In the genomic region with DNA sequence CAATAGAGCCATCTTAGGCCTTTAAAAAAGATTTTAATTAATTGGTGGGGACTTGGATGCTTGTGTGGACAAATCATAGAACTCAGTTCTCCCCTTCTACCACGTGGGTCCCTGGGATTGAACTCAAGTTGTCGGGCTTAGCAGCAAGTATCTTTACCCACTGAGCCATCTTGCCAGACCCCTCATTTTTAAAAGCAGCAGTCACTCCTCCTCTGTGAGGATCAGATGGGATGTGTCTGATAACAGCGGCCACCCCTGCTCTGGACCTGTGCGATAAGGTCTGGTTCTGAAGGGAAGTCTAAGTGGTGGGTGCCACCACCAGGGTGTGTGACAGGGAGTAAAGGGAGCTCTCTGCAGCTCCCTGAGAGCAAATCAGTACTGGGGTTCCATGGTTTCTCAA, we compare ENCODE assay signal across 33 mouse cellular contexts. TPM values are rescaled to one million over a fixed set of nuclear protein-coding genes. Genes with fewer than 3 reads are reported as not detected.
DNase-seq lines count a peak whose midpoint lies in the region; ATAC-seq and TF ChIP-seq lines count a peak whose summit lies in the region.
"Had no signal": no experiment of that assay in that cellular context is flagged by ENCODE, and none has a peak within 500 bp of the region (broad histone marks: within the 10 kb centered on the region; RNA-seq: fewer than 3 reads in every experiment).

No protein-coding gene starts in this region.

- no peak overlapping the region for H3K4me3 ChIP-seq in MEL (ENCODE audit: control insufficient read depth in 1 of 2, insufficient read depth in 1 of 2, low read depth in 2 of 2, low read length in 2 of 2)
- H3K4me3 ChIP-seq in liver, embryonic 12.5 days: no peak overlapping the region
- H3K4me3 ChIP-seq in intestine, postnatal 0 days (ENCODE audit: low read depth, low read length): no peak overlapping the region
- no peak overlapping the region for H3K4me3 ChIP-seq in thymus, adult 2 months (ENCODE audit: control insufficient read depth, insufficient read depth, low read length)
- H3K4me3 ChIP-seq: embryonic facial prominence, embryonic 12.5 days; hindbrain, embryonic 12.5 days; intestine, embryonic 15.5 days; limb, embryonic 10.5 days; limb, embryonic 15.5 days; lung, embryonic 15.5 days; megakaryocyte, embryonic 14.5 days; midbrain, embryonic 15.5 days; neural tube, embryonic 15.5 days; stomach, embryonic 15.5 days had no signal

- peaks cover 0 to 34% of the 10 kb centered on the region in 2 experiments; a peak in 2 of 4 replicates for H3K36me3 ChIP-seq in MEL (ENCODE audit: control insufficient read depth in 1 of 2, insufficient read depth in 2 of 2, low read length in 2 of 2)
- H3K36me3 ChIP-seq in liver, embryonic 12.5 days: no peaks in the 10 kb centered on the region
- H3K36me3 ChIP-seq in intestine, postnatal 0 days (ENCODE audit: control insufficient read depth, insufficient read depth): no peaks in the 10 kb centered on the region
- no peaks in the 10 kb centered on the region for H3K36me3 ChIP-seq in thymus, adult 2 months (ENCODE audit: control insufficient read depth, insufficient read depth, low read length)
- H3K36me3 ChIP-seq: G1E; hindbrain, embryonic 12.5 days; intestine, embryonic 15.5 days; limb, embryonic 10.5 days; limb, embryonic 15.5 days; lung, embryonic 15.5 days; stomach, embryonic 15.5 days had no signal

- H3K79me2 ChIP-seq in MEL (ENCODE audit: control insufficient read depth, insufficient read depth, low read length, poor library complexity): no peaks in the 10 kb centered on the region

- H3K27me3 ChIP-seq in MEL (ENCODE audit: control insufficient read depth in 1 of 2, insufficient read depth in 2 of 2, low read length in 2 of 2): no peaks in the 10 kb centered on the region
- H3K27me3 ChIP-seq in liver, embryonic 12.5 days (replicated peaks): peaks cover 18% of the 10 kb centered on the region; the same call in 1 of the 2 replicates
- no peaks in the 10 kb centered on the region for H3K27me3 ChIP-seq in intestine, postnatal 0 days (replicated peaks; ENCODE audit: control insufficient read depth, insufficient read depth, low read length)
- no peaks in the 10 kb centered on the region for H3K27me3 ChIP-seq in thymus, adult 2 months (ENCODE audit: control insufficient read depth, insufficient read depth, low read length)
- H3K27me3 ChIP-seq: embryonic facial prominence, embryonic 12.5 days; hindbrain, embryonic 12.5 days; intestine, embryonic 15.5 days; limb, embryonic 15.5 days; lung, embryonic 15.5 days; midbrain, embryonic 15.5 days; neural tube, embryonic 15.5 days; stomach, embryonic 15.5 days had no signal

- TF ChIP-seq RAD21 in MEL (IDR thresholded peaks at IDR 0.05; ENCODE audit: low read depth, low read length): no peak

- peak; percentile 71 for DNase-seq in MEL (ENCODE audit: low read depth, low spot score)
- peak; percentile 31 for DNase-seq in c-Kit-positive CD71-positive TER-119-positive erythroid progenitor cells, embryonic 14.5 days (ENCODE audit: low spot score)
- DNase-seq in frontal cortex, postnatal 10 days (ENCODE audit: low spot score in 2 of 2): no peak
- DNase-seq in thymus, adult 2 months: no peak
- DNase-seq: cerebellum, adult 8-10 months; cerebellum, postnatal 25 days; embryo, embryonic 11 days; forebrain, postnatal 0 days; gastrocnemius, postnatal 36 days; heart, adult 18-20 months; heart, postnatal 36 days; kidney, adult 9 months; kidney, postnatal 10 days; layer of hippocampus, postnatal 36 days; retina, postnatal 1 day; right cerebral cortex, postnatal 25 days; thymus, postnatal 14 days had no signal

- TF ChIP-seq CTCF in MEL (IDR thresholded peaks at IDR 0.05 in 2 of 3, conservative IDR thresholded peaks at IDR 0.05 in 1 of 3; ENCODE audit: control insufficient read depth in 1 of 3, insufficient read depth in 1 of 3, low read depth in 2 of 3, low read length in 3 of 3, poor library complexity in 1 of 3, severe bottlenecking in 1 of 3): 0 out of 6 replicates have a peak, but pooled peaks of 1 of the 3 experiments have one; percentile 5
- no peak for TF ChIP-seq CTCF in intestine, postnatal 0 days (IDR thresholded peaks at IDR 0.05; ENCODE audit: low read depth)
- no peak for TF ChIP-seq CTCF in thymus, adult 2 months (IDR thresholded peaks at IDR 0.05; ENCODE audit: borderline replicate concordance, control insufficient read depth, extremely low read depth, insufficient read depth, low read length, poor library complexity)

- peaks cover 22 to 41% of the 10 kb centered on the region in 2 experiments for H3K4me1 ChIP-seq in MEL (ENCODE audit: control insufficient read depth in 1 of 2, insufficient read depth in 2 of 2, low read length in 2 of 2)
- peaks cover 35% of the 10 kb centered on the region for H3K4me1 ChIP-seq in liver, embryonic 12.5 days
- H3K4me1 ChIP-seq in intestine, postnatal 0 days (replicated peaks; ENCODE audit: control insufficient read depth, insufficient read depth, low read length): no peaks in the 10 kb centered on the region
- no peaks in the 10 kb centered on the region for H3K4me1 ChIP-seq in thymus, adult 2 months (replicated peaks; ENCODE audit: control insufficient read depth, insufficient read depth, low read length)
- H3K4me1 ChIP-seq: embryonic facial prominence, embryonic 12.5 days; intestine, embryonic 15.5 days; limb, embryonic 15.5 days; midbrain, embryonic 15.5 days had no signal

- H3K4me2 ChIP-seq in liver, embryonic 12.5 days: peak overlapping the region; percentile 1; the same call in 1 of the 2 replicates
- H3K4me2 ChIP-seq in intestine, postnatal 0 days (replicated peaks; ENCODE audit: low read depth): no peak overlapping the region
- H3K4me2 ChIP-seq: embryonic facial prominence, embryonic 12.5 days; heart, embryonic 11.5 days; hindbrain, embryonic 12.5 days; intestine, embryonic 15.5 days; limb, embryonic 15.5 days; lung, embryonic 15.5 days; midbrain, embryonic 15.5 days; neural tube, embryonic 15.5 days; stomach, embryonic 15.5 days had no signal

- TF ChIP-seq EP300 in MEL (IDR thresholded peaks at IDR 0.05; ENCODE audit: low read depth in 1 of 2, low read length in 2 of 2): peak; percentile 79 to 85

- H3K9me3 ChIP-seq in MEL (replicated peaks; ENCODE audit: insufficient read depth, low read length): no peaks in the 10 kb centered on the region
- no peaks in the 10 kb centered on the region for H3K9me3 ChIP-seq in liver, embryonic 12.5 days (replicated peaks)
- H3K9me3 ChIP-seq in intestine, postnatal 0 days (ENCODE audit: control insufficient read depth): no peaks in the 10 kb centered on the region
- H3K9me3 ChIP-seq: embryonic facial prominence, embryonic 12.5 days; G1E; hindbrain, embryonic 12.5 days; intestine, embryonic 15.5 days; limb, embryonic 10.5 days; limb, embryonic 15.5 days; lung, embryonic 15.5 days; megakaryocyte, embryonic 14.5 days; midbrain, embryonic 15.5 days; neural tube, embryonic 15.5 days; stomach, embryonic 15.5 days had no signal

- H3K9ac ChIP-seq in MEL (ENCODE audit: control insufficient read depth, low read depth, low read length, poor library complexity, severe bottlenecking): no peak overlapping the region
- H3K9ac ChIP-seq in liver, embryonic 12.5 days: no peak overlapping the region
- no peak overlapping the region for H3K9ac ChIP-seq in intestine, postnatal 0 days (ENCODE audit: low read depth, low read length)
- H3K9ac ChIP-seq: embryonic facial prominence, embryonic 12.5 days; forebrain, postnatal 0 days; hindbrain, embryonic 12.5 days; intestine, embryonic 15.5 days; limb, embryonic 15.5 days; lung, embryonic 15.5 days; midbrain, embryonic 15.5 days; neural tube, embryonic 15.5 days; stomach, embryonic 15.5 days had no signal

- ATAC-seq in liver, embryonic 12.5 days: peak; percentile 88
- peak; percentile 62 for ATAC-seq in megakaryocyte progenitor cell, adult 5-6 weeks (replicated peaks; ENCODE audit: poor library complexity)
- no peak for ATAC-seq in intestine, postnatal 0 days
- ATAC-seq: forebrain, postnatal 0 days; hindbrain, postnatal 0 days; intestine, embryonic 15.5 days; midbrain, embryonic 15.5 days had no signal

- H3K27ac ChIP-seq in MEL (ENCODE audit: control insufficient read depth, low read depth, low read length): no peak overlapping the region
- no peak overlapping the region for H3K27ac ChIP-seq in liver, embryonic 12.5 days
- no peak overlapping the region for H3K27ac ChIP-seq in intestine, postnatal 0 days (ENCODE audit: low read depth, low read length)
- no peak overlapping the region for H3K27ac ChIP-seq in thymus, adult 2 months (ENCODE audit: control insufficient read depth, insufficient read depth, low read length)
- H3K27ac ChIP-seq: embryonic facial prominence, embryonic 12.5 days; hindbrain, embryonic 12.5 days; hindbrain, postnatal 0 days; intestine, embryonic 15.5 days; limb, embryonic 10.5 days; limb, embryonic 15.5 days; lung, embryonic 15.5 days; midbrain, embryonic 15.5 days; neural tube, embryonic 15.5 days; stomach, embryonic 15.5 days had no signal

- TF ChIP-seq POLR2A in MEL (IDR thresholded peaks at IDR 0.05; ENCODE audit: control insufficient read depth in 1 of 2, insufficient read depth in 1 of 2, low read depth in 1 of 2, low read length in 2 of 2, poor library complexity in 1 of 2): no peak
- TF ChIP-seq POLR2A in thymus, adult 2 months (IDR thresholded peaks at IDR 0.05; ENCODE audit: control insufficient read depth, extremely low read depth, insufficient read depth, low read length, poor library complexity): no peak

- WGBS in liver, embryonic 12.5 days (ENCODE audit: insufficient replicate concordance): 46% methylated on average over 4 of the region's 4 CpGs
- 92% methylated on average over 4 of the region's 4 CpGs for WGBS in intestine, postnatal 0 days
- 93% methylated on average over 4 of the region's 4 CpGs for WGBS in thymus, adult 2 months

RNA-seq across cellular contexts. Expression of a gene that starts 48.1 kb away (rescaled TPM):
- 12.3 and 13.1 TPM in 2 replicates for total RNA-seq in MEL (2012; rRNA removed)
- 10 to 100 TPM in 1 of 2 experiments, not detected in 1; 34.4 TPM for polyA plus RNA-seq in MEL (2012; ENCODE audit: insufficient read depth in 1 of 2, insufficient read length in 2 of 2, low read depth in 1 of 2, low replicate concordance in 2 of 2, missing spikeins in 1 of 2)
- 15.3 and 15.7 TPM in 2 replicates for polyA plus RNA-seq in liver, embryonic 12.5 days (2016; fragmentation: Nextera tagmentation; extraction: Ambion mirVana)
- 26.4 and 26.5 TPM in 2 replicates for total RNA-seq in megakaryocyte progenitor cell, adult 5-6 weeks (2015)
- total RNA-seq in megakaryocyte progenitor cell, adult 5-6 weeks (2017): 11.5 and 14.6 TPM in 2 replicates
- 34.9 and 35.4 TPM in 2 replicates for polyA plus RNA-seq in intestine, postnatal 0 days (2015; fragmentation: Nextera tagmentation; extraction: Ambion mirVana)
- polyA plus RNA-seq in thymus, adult 2 months (2012; rRNA removed): 55.7 and 58.2 TPM in 2 replicates

RNA-seq across cellular contexts. Expression of a gene that starts 48.6 kb away (rescaled TPM):
- total RNA-seq in MEL (2012; rRNA removed): 343 and 401 TPM in 2 replicates
- 100 to 1,000 TPM in 1 of 2 experiments, not detected in 1; 299 TPM for polyA plus RNA-seq in MEL (2012; ENCODE audit: insufficient read depth in 1 of 2, insufficient read length in 2 of 2, low read depth in 1 of 2, low replicate concordance in 2 of 2, missing spikeins in 1 of 2)
- 188 and 195 TPM in 2 replicates for polyA plus RNA-seq in liver, embryonic 12.5 days (2016; fragmentation: Nextera tagmentation; extraction: Ambion mirVana)
- total RNA-seq in megakaryocyte progenitor cell, adult 5-6 weeks (2015): 117 TPM in 2 replicates
- 96.3 and 127 TPM in 2 replicates for total RNA-seq in megakaryocyte progenitor cell, adult 5-6 weeks (2017)
- 112 and 113 TPM in 2 replicates for polyA plus RNA-seq in intestine, postnatal 0 days (2015; fragmentation: Nextera tagmentation; extraction: Ambion mirVana)
- polyA plus RNA-seq in thymus, adult 2 months (2012; rRNA removed): 49.6 and 54.4 TPM in 2 replicates

Comparison
In these comparisons a context has a peak if more than half of its experiments do, and no peak if none do; other contexts are left out.
1. DNase-seq: peak in MEL (single experiment) and c-Kit-positive CD71-positive TER-119-positive erythroid progenitor cells, embryonic 14.5 days (single experiment); none in frontal cortex, postnatal 10 days (0 of 2) and thymus, adult 2 months (single experiment).